Mouse (Mus musculus): Measurements from ENCODE around the gene Rnf181. TPM values are rescaled to one million over a fixed set of nuclear protein-coding genes. Genes with fewer than 3 reads are reported as not detected.

Rnf181 gene
- polyA plus RNA-seq, 1 experiment = 14.4 TPM

DNA sequence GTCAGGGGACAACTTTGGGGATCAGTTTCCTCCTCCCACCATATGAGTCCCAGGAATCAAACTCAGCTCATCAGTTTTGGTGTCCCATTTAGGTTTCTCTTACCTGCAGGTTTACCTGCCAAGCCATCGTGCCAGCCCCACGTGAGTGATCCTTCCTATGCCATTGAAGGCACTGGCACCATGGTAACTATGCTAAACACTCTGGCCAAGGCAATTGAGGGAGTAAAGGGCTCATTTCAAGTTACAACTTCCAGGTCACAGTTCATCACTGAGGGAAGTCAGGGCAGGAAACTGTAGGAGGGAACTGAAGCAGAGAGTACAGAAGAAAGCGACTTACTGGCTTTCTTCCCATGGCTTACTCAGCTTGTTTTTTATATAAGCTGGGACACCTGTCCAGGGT is 452 bp downstream of the Rnf181 start:
- TF ChIP-seq GATA1 (IDR thresholded peaks at IDR 0.05; ENCODE audit: low read length) = no peak
- TF ChIP-seq TAL1 (IDR thresholded peaks at IDR 0.05; ENCODE audit: low read length) = no peak
- peaks cover 36% of the 10 kb centered on the region for H3K36me3 ChIP-seq (ENCODE audit: control insufficient read depth)
- H3K27me3 ChIP-seq (ENCODE audit: control insufficient read depth) = no peaks in the 10 kb centered on the region
- H3K4me1 ChIP-seq (ENCODE audit: control insufficient read depth) = peaks cover 42% of the 10 kb centered on the region
- H3K4me3 ChIP-seq (replicated peaks) = no peak overlapping the region
- H3K9me3 ChIP-seq (ENCODE audit: control insufficient read depth, low read length) = no peaks in the 10 kb centered on the region

DNA sequence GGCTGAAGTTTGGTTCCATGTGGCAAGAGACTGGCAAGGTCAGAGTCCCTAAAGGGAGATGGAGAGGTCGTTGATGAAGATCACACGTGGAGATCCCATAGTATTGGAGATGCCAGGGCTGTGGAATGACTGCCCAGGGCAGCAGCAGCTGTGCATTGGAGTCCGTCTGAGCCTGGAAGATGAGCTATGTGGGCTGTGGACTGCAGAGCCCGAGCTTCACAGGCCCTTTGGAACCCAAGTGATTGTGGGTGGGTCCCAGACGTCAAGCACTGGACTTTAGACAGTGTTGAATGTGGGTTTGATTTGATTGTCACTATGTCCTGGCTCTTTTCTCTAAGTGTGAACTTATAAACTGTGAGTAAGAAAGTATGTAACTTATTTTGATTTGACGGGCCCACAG is 1.8 kb downstream of the Rnf181 start:
- Histone ChIP-seq H3K4me3 (replicated peaks) (no peak overlapping the region), H3K27me3 (ENCODE audit: control insufficient read depth) (no peaks in the 10 kb centered on the region), H3K36me3 (ENCODE audit: control insufficient read depth) (peaks cover 36% of the 10 kb centered on the region), H3K4me1 (ENCODE audit: control insufficient read depth) (peaks cover 46% of the 10 kb centered on the region), H3K9me3 (ENCODE audit: control insufficient read depth, low read length) (no peaks in the 10 kb centered on the region)
- TF ChIP-seq TAL1 (IDR thresholded peaks at IDR 0.05; ENCODE audit: low read length) (no peak), GATA1 (IDR thresholded peaks at IDR 0.05; ENCODE audit: low read length) (no peak)

DNA sequence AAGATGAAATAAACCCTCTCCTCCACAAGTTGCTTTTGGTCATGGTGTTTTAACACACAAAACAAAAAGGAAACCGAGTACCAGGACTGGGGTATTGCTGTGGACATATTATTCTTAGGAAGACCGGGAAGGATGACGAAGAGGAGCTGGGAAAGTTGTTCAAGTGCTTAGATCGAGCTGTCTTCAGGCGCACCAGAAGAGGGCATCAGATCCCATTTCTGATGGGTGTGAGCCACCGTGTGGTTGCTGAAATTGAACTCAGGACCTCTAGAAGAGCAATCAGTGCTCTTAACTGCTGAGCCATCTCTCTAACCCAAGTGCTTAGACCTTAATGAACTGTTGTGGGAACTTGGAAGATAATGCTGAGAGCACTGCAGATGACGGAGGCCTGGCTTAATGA is 2.7 kb downstream of the Rnf181 start:
- H3K27me3 ChIP-seq (ENCODE audit: control insufficient read depth) = no peaks in the 10 kb centered on the region
- H3K4me1 ChIP-seq (ENCODE audit: control insufficient read depth) = peaks cover 47% of the 10 kb centered on the region
- TF ChIP-seq GATA1 (IDR thresholded peaks at IDR 0.05; ENCODE audit: low read length) (no peak), TAL1 (IDR thresholded peaks at IDR 0.05; ENCODE audit: low read length) (no peak)

DNA sequence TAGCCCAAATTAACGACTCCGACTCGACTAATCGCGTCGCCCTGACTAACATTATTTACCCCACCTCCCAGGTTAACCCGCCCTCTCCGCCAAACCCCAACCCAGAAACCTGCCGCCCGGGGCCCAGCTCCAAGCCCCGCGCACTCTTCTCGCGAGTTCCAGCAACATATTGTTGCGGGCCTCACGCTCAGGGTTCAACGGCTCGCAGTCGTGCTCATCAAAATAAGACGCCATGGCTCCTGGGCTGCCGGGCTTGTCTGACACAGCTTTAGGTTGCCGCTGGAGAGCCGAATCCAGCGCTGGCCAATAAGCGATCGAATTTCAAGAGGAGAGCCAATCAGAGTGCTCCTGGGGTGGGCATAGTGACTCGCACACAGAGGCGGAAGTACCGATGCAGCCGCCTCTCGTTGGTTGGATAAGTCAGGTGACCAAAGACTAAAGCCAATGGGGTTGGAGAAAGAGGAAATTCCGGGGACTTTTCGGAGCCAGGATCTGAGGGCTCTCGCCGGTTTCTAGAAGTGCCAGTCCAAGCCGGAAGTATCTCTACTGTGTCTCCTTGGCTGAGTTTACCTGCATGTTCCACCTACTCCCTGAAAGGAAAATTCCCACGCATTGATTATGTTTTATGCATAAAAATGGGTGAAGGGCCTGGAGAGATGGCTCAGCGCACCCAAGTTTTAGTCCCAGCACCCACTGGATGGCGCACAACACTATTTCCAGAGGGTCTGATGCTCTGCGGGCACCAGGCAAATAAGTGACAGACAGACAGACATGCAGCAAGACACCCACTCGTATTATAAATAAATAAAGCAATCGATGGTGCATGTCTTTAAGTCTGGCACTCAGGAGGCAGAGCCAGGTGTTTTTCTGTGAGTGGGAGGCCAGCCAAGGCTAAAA is 4.4 kb downstream of the Rnf181 start:
- Histone ChIP-seq H3K4me3 (replicated peaks) (peak overlapping the region; percentile 86), H3K36me3 (ENCODE audit: control insufficient read depth) (peaks cover 40% of the 10 kb centered on the region), H3K4me1 (ENCODE audit: control insufficient read depth) (peaks cover 63% of the 10 kb centered on the region), H3K9me3 (ENCODE audit: control insufficient read depth, low read length) (no peaks in the 10 kb centered on the region), H3K27me3 (ENCODE audit: control insufficient read depth) (no peaks in the 10 kb centered on the region)
- no peak for TF ChIP-seq GATA1 (IDR thresholded peaks at IDR 0.05; ENCODE audit: low read length)
- TF ChIP-seq TAL1 (IDR thresholded peaks at IDR 0.05; ENCODE audit: low read length) = no peak

More for the DNA sequence above, 2.7 kb downstream of the Rnf181 start:
- peaks cover 36% of the 10 kb centered on the region for H3K36me3 ChIP-seq (ENCODE audit: control insufficient read depth)
- no peak overlapping the region for H3K4me3 ChIP-seq (replicated peaks)
- H3K9me3 ChIP-seq (ENCODE audit: control insufficient read depth, low read length) = no peaks in the 10 kb centered on the region

DNA sequence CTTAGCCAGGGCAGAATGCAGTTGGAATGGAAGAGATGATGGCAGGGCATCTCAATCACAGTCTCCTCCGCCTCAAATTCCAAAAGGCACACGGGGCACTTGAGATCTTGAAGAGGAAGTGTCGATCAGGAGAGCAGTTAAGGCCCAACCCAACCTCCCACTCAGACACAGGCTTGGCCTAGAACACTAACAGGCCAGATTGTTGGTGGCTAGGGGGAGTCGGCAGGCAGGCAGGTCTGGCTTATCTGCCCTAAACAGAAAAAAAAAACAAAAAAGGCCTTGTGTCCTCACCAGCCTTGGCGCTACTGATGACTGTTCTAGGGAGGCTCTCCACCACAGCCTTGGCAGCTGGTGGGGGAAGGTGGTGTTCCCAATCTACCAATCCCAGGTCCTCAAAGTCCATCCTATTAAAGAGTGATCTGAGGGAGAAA is 5.6 kb downstream of the Rnf181 start:
- H3K36me3 ChIP-seq (ENCODE audit: control insufficient read depth) = peaks cover 51% of the 10 kb centered on the region
- TF ChIP-seq TAL1 (IDR thresholded peaks at IDR 0.05; ENCODE audit: low read length) = no peak
- no peak; the same call in 1 of the 2 replicates for TF ChIP-seq GATA1 (IDR thresholded peaks at IDR 0.05; ENCODE audit: low read length)
- 0 out of 2 replicates have a peak, but pooled peaks cover 1% of the 10 kb centered on the region for H3K9me3 ChIP-seq (ENCODE audit: control insufficient read depth, low read length)
- H3K4me1 ChIP-seq (ENCODE audit: control insufficient read depth) = peaks cover 74% of the 10 kb centered on the region
- peaks cover 11% of the 10 kb centered on the region for H3K27me3 ChIP-seq (ENCODE audit: control insufficient read depth)
- peak overlapping the region; percentile 86 for H3K4me3 ChIP-seq (replicated peaks)

DNA sequence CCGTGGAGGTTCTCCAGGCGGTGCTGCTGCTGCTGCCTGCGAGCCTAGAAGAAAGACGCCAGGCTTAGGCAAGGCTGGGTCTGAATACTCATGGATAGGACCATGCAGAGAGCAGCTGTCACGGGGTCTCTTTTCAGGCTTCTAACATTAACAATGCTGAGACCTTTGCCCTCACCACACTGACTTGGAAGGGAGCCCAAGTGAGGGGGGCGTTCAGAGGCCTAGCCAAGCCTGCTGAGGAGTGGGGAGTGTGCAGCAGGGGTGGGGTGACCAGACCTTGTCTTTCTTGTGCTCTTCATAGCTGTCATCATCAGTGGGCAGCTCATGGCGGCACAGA is 6.2 kb downstream of the Rnf181 start:
- H3K4me1 ChIP-seq (ENCODE audit: control insufficient read depth) = peaks cover 78% of the 10 kb centered on the region
- H3K4me3 ChIP-seq (replicated peaks) = peak overlapping the region; percentile 86

DNA sequence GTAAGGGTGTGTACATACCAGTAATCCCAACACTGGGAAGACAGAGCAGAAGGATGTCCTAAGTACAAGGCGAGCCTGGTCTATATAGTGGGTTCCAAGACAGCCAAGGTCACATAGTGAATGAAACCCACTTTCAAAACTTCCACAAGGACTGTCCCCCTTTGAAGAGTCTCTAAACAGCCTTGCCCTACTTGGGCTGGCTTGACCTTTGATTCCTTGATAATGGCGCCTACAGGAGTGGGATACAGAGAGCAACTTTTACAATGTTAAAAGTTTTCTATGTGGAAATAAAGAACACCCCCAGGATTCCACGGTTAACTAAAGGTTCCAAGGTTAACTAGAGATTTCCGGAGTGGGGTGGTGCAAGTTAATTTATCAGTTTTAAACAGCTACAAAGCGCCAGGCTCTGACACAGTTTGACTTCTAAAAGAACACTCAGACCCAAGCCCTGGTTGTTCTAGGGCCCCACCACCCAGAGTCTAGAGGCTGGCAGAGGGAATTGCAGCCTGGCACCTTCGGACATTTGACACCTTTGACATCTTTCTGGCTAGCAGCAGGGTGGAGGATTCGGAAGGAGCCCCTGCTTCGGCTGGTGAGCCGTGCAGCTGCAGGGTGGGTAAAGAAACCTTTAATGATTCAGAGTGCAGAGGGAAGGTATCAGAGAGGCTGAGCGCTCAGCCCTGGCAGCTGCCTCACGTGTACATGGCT is 6.7 kb downstream of the Rnf181 start:
- Histone ChIP-seq H3K9me3 (ENCODE audit: control insufficient read depth, low read length) (peaks cover 8% of the 10 kb centered on the region; the same call in 1 of the 2 replicates), H3K36me3 (ENCODE audit: control insufficient read depth) (peaks cover 52% of the 10 kb centered on the region), H3K4me3 (replicated peaks) (peak overlapping the region; percentile 26), H3K27me3 (ENCODE audit: control insufficient read depth) (peaks cover 22% of the 10 kb centered on the region), H3K4me1 (ENCODE audit: control insufficient read depth) (peaks cover 83% of the 10 kb centered on the region)
- no peak for TF ChIP-seq TAL1 (IDR thresholded peaks at IDR 0.05; ENCODE audit: low read length)
- no peak for TF ChIP-seq GATA1 (IDR thresholded peaks at IDR 0.05; ENCODE audit: low read length)

More for the DNA sequence above, 6.2 kb downstream of the Rnf181 start:
- H3K27me3 ChIP-seq (ENCODE audit: control insufficient read depth) = peaks cover 17% of the 10 kb centered on the region
- peaks cover 52% of the 10 kb centered on the region for H3K36me3 ChIP-seq (ENCODE audit: control insufficient read depth)
- TF ChIP-seq TAL1 (IDR thresholded peaks at IDR 0.05; ENCODE audit: low read length) (no peak), GATA1 (IDR thresholded peaks at IDR 0.05; ENCODE audit: low read length) (no peak)
- H3K9me3 ChIP-seq (ENCODE audit: control insufficient read depth, low read length) = peaks cover 4% of the 10 kb centered on the region; the same call in 1 of the 2 replicates

DNA sequence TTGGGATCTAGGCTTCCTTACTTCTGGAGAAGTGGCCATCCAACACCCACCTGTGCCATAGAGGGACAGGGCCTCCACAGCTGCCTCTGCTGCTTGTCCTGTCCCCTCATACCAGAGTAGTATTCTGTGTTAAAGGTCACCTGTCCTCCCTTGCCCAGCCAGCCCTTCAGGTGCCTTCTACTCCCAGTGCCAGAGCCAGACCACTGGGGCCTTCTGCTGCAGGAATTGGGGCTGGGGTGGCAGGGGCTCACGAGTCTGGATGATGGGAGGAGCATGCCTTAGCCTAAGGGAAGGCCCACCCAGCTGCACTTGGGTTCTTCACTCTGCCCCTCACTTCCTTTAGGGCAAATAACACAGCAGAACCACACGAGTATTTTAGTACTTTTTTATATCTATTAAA is 7.4 kb downstream of the Rnf181 start:
- Histone ChIP-seq H3K9me3 (ENCODE audit: control insufficient read depth, low read length) (peaks cover 12% of the 10 kb centered on the region; the same call in 1 of the 2 replicates), H3K27me3 (ENCODE audit: control insufficient read depth) (peaks cover 29% of the 10 kb centered on the region), H3K4me3 (replicated peaks) (no peak overlapping the region), H3K4me1 (ENCODE audit: control insufficient read depth) (peaks cover 85% of the 10 kb centered on the region), H3K36me3 (ENCODE audit: control insufficient read depth) (peaks cover 55% of the 10 kb centered on the region)
- TF ChIP-seq TAL1 (IDR thresholded peaks at IDR 0.05; ENCODE audit: low read length) (no peak), GATA1 (IDR thresholded peaks at IDR 0.05; ENCODE audit: low read length) (no peak)

All from erythroblast, embryonic 14.5 days (primary cell).